Mouse (Mus musculus) intestine, postnatal 0 days (tissue): Measurements from ENCODE around the gene Per1. TPM values are rescaled to one million over a fixed set of nuclear protein-coding genes. Genes with fewer than 3 reads are reported as not detected.

Source experiments
- ATAC-seq: fragments of 200-750 bp; cut with Nextera tagmentation; 2 replicates; pipeline ENCODE4 v1.8.0; 2017; ENCODE audit warnings: mild to moderate bottlenecking, moderate TSS enrichment, moderate library complexity
- H3K27ac ChIP-seq: fragments of 300-500 bp; sonication (generic); 2 replicates; pipeline ENCODE4 v1.5.1; 2014; ENCODE audit warnings: mild to moderate bottlenecking, low read depth, low read length, moderate library complexity
- H3K27me3 ChIP-seq: fragments of 300-500 bp; sonication (generic); replicated peaks from 2 replicates; pipeline ENCODE4 v1.6.1; 2014; ENCODE audit warnings: low read length, mixed read lengths; ENCODE audit not compliant: control insufficient read depth, insufficient read depth
- H3K36me3 ChIP-seq: fragments of 300-500 bp; sonication (generic); 2 replicates; pipeline ENCODE4 v1.6.1; 2014; ENCODE audit warnings: mild to moderate bottlenecking, moderate library complexity; ENCODE audit not compliant: control insufficient read depth, insufficient read depth
- H3K4me1 ChIP-seq: fragments of 300-500 bp; sonication (generic); replicated peaks from 2 replicates; pipeline ENCODE4 v1.6.1; 2014; ENCODE audit warnings: antibody characterized with exemption, low read length, mixed read lengths; ENCODE audit not compliant: control insufficient read depth, insufficient read depth
- H3K4me2 ChIP-seq: fragments of 300-500 bp; sonication (generic); replicated peaks from 2 replicates; pipeline ENCODE4 v1.6.1; 2014; ENCODE audit warnings: low read depth, mild to moderate bottlenecking, moderate library complexity
- H3K4me3 ChIP-seq: fragments of 300-500 bp; sonication (generic); 2 replicates; pipeline ENCODE4 v1.5.1; 2014; ENCODE audit warnings: low read depth, low read length
- H3K9ac ChIP-seq: fragments of 300-500 bp; sonication (generic); 2 replicates; pipeline ENCODE4 v1.6.1; 2014; ENCODE audit warnings: mild to moderate bottlenecking, low read depth, low read length
- H3K9me3 ChIP-seq: fragments of 300-500 bp; sonication (generic); 2 replicates; pipeline ENCODE4 v1.6.1; 2016; ENCODE audit warnings: mixed run types; ENCODE audit not compliant: control insufficient read depth
- CTCF ChIP-seq: sonication (generic); IDR thresholded peaks from 2 replicates; pipeline ENCODE4 v1.5.1; 2016; ENCODE audit warnings: low read depth, mild to moderate bottlenecking, control low read depth, antibody characterized with exemption, moderate library complexity
- WGBS: fragments of 180-500 bp; shearing (Covaris S2); extraction: QIAGEN DNeasy Blood & Tissue Kit; methylation state at CpG from one replicate; pipeline ENCODE4 v1.1.7; 2014; 5-methylcytosine and 5-hydroxymethylcytosine counted together
- polyA plus RNA-seq: library from polyadenylated mRNA; unstranded; fragments of >200 nt; fragmentation: Nextera tagmentation; extraction: Ambion mirVana; gene quantifications from 2 replicates; pipeline ENCODE4 v1.2.1, GENCODE M21; 2015

The Per1 gene
- polyA plus RNA-seq, 1 experiment from 2014 or later: 11.3 TPM

GRCm38 (mm10) chr11:69156800-69157199 is 61.8 kb downstream of the Per1 start, which contains the start of gene Alox12b:
Gene Alox12b, plus strand, starts transcription at chr11:69156989.
- WGBS: 2% methylated on average over 18 of the region's 18 CpGs
- Histone ChIP-seq H3K9ac (no peak within 1 kb of the TSS), H3K9me3 (no peaks in the 10 kb centered on the region), H3K36me3 (no peaks in the 10 kb centered on the region), H3K4me1 (no peaks in the 10 kb centered on the region), H3K4me2 (no peak within 1 kb of the TSS), H3K4me3 (no peak within 1 kb of the TSS), H3K27ac (no peak within 1 kb of the TSS), H3K27me3 (peaks cover 26% of the 10 kb centered on the region; the same call in 1 of the 2 replicates)
- ATAC-seq: no peak
- TF ChIP-seq CTCF: no peak

Other genes starting within 250 kb of the Per1 start
- gene Ndel1, start 223.4 kb upstream of the Per1 start, polyA plus RNA-seq: 63.6 and 67.6 TPM in 2 replicates
- 0.04 and 0.13 TPM in 2 replicates for gene Rnf222, start 206.7 kb upstream of the Per1 start, polyA plus RNA-seq
- 623 and 626 TPM in 2 replicates for gene Rpl26, start 193.6 kb upstream of the Per1 start, polyA plus RNA-seq
- gene Odf4, start 168.1 kb upstream of the Per1 start, polyA plus RNA-seq: not detected in 2 replicates
- 2.6 and 3.4 TPM in 2 replicates for gene Arhgef15, start 137.7 kb upstream of the Per1 start, polyA plus RNA-seq
- 1.9 and 2.3 TPM in 2 replicates for gene Slc25a35, start 127.1 kb upstream of the Per1 start, polyA plus RNA-seq
- gene Rangrf, start 120.0 kb upstream of the Per1 start, polyA plus RNA-seq: 13.6 and 16.5 TPM in 2 replicates
- 6.4 and 7.2 TPM in 2 replicates for gene Pfas, start 86.8 kb upstream of the Per1 start, polyA plus RNA-seq
- 9.4 and 10.7 TPM in 2 replicates for gene Ctc1, start 79.3 kb upstream of the Per1 start, polyA plus RNA-seq
- gene Aurkb, start 49.6 kb upstream of the Per1 start, polyA plus RNA-seq: 24.3 and 26.2 TPM in 2 replicates
- gene Borcs6, start 35.5 kb upstream of the Per1 start, polyA plus RNA-seq: 13.4 and 13.8 TPM in 2 replicates
- gene Tmem107, start 24.4 kb upstream of the Per1 start, polyA plus RNA-seq: 14.5 TPM in 2 replicates
- gene Vamp2, start 6.7 kb upstream of the Per1 start, polyA plus RNA-seq: 45.3 and 50.3 TPM in 2 replicates
- gene Hes7, start 25.2 kb downstream of the Per1 start, polyA plus RNA-seq: 0.21 and 0.37 TPM in 2 replicates
- gene 9130213A22Rik, start 27.4 kb downstream of the Per1 start, polyA plus RNA-seq: 0.12 and 0.37 TPM in 2 replicates
- gene Aloxe3, start 30.7 kb downstream of the Per1 start, polyA plus RNA-seq: 0.31 and 0.82 TPM in 2 replicates
- 0.08 and 0.13 TPM in 2 replicates for gene Alox12b, start 61.8 kb downstream of the Per1 start, polyA plus RNA-seq
- gene Alox8, start 102.6 kb downstream of the Per1 start, polyA plus RNA-seq: not detected in 2 replicates
- 0.03 TPM in 1 of 2 replicates, not detected in the other for gene Gucy2e, start 141.8 kb downstream of the Per1 start, polyA plus RNA-seq
- gene Cntrob, start 228.6 kb downstream of the Per1 start, polyA plus RNA-seq: 7.4 and 7.9 TPM in 2 replicates
- 173 and 182 TPM in 2 replicates for gene Trappc1, start 228.8 kb downstream of the Per1 start, polyA plus RNA-seq
- 1.3 and 1.4 TPM in 2 replicates for gene Kcnab3, start 231.0 kb downstream of the Per1 start, polyA plus RNA-seq
- 7.8 and 7.9 TPM in 2 replicates for gene Rnf227, start 245.2 kb downstream of the Per1 start, polyA plus RNA-seq